Mouse (Mus musculus): ENCODE data around the gene Sfxn1. TPM values are rescaled to one million over a fixed set of nuclear protein-coding genes. Genes with fewer than 3 reads are reported as not detected.

Sfxn1 gene
- 10 to 100 TPM; 52.2 to 62.6 TPM for total RNA-seq (2021)
- long read RNA-seq, experiment 1, transcript Sfxn1-201 (11 exons, 2,783 nt), result major isoform, 59 of 67 reads
- long read RNA-seq, experiment 1, partial matches to known transcripts, result 2 of 67 reads
- long read RNA-seq, experiment 1, other reads (novel, unspliced or antisense), result 6 of 67 reads
- long read RNA-seq, experiment 2, transcript Sfxn1-201 (11 exons, 2,783 nt), result major isoform, 112 of 135 reads
- long read RNA-seq, experiment 2, partial matches to known transcripts, result 2 of 135 reads
- long read RNA-seq, experiment 2, other reads (novel, unspliced or antisense), result 21 of 135 reads

- DNase-seq (ENCODE audit: low spot score in 2 of 2), result peak; percentile 74 to 79
Observed at GRCm38 (mm10) chr13:54071606-54072331, at the start of gene Sfxn1. Sfxn1 (plus strand) TSS chr13:54071869.

DNA sequence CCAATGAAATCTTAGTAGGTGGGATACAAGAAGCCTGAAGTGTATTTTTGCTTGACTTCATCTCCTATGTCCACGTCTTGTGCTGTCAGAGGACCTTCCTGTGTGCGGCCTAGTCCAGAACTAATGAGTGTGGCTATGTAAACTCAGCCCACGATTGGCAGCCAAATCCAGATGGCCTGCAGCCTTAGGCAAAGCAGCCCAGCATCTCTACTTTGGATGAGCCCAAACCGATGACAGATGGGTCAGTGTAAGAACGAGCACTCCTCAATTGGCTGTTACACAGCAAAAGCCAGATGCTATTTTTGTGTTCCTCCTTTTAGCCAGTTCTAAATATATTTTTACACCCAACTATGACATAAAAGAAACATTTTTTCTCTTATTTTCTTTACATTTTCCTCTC, 48.4 kb upstream of the Sfxn1 start:
- no peak for DNase-seq (ENCODE audit: low spot score in 2 of 2)

DNA sequence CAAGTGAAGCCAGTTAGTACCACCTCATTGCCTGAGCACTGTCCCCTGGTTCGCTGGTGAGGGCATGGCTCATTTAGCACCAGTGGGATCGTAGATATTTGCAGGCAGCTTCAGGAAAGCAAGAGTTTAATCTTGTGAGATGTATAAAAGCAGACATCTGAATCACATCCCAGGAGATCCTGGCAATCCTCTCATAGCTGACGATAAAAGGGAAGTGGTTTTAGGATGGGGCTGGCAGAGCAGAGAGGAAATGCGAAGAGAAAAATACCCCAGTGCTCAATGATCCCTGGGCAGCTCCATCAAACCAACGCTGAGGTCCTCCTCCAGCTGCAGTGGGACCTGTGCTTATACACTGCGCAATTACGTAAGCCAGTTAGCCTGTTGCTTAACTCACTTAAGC, 44.6 kb upstream of the Sfxn1 start:
- no peak for DNase-seq (ENCODE audit: low spot score in 2 of 2)

DNA sequence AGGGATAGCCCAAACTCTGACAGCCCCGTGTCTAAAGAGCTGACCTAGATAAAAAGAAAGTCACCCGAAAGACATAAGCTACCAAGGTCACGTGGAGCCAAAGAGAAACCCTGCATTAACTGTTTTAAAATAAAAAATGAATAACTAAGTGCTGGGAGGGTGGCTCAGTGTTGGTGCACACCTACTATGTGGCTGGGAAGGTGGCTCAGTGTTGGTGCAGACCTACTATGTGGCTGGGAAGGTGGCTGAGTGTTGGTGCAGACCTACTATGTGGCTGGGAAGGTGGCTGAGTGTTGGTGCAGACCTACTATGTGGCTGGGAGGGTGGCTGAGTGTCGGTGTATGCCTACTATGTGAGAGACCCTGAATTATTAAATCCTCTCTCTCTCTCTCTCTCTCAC, 38.0 kb upstream of the Sfxn1 start:
- no peak for DNase-seq (ENCODE audit: low spot score in 2 of 2)

DNA sequence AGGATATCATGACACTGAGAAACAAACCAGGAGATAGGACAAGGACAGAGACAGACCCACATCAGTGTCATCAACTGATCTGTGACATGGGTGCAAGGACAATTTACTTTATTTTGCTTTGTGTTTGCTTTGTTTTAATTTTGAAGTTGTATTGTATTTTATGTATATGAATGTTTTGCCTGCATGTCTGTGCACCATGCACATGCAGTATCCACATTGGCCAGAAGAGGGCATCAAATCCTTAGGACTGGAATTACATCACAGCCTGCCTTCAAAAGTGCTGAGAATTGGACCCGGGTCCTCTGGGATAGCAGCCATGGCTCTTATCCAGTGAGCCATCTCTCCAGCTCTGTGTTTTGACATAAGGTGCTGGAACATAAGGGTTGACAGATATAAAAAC, 36.1 kb upstream of the Sfxn1 start:
- no peak for DNase-seq (ENCODE audit: low spot score in 2 of 2)

GRCm38 (mm10) chr13:54037936-54038335, 33.7 kb upstream of the Sfxn1 start:
- no peak for DNase-seq (ENCODE audit: low spot score in 2 of 2)

- no peak for DNase-seq (ENCODE audit: low spot score in 2 of 2)
Observed at GRCm38 (mm10) chr13:54040256-54040655, 31.4 kb upstream of the Sfxn1 start.

- no peak for DNase-seq (ENCODE audit: low spot score in 2 of 2)
Observed at GRCm38 (mm10) chr13:54048679-54049352, 22.9 kb upstream of the Sfxn1 start.

DNA sequence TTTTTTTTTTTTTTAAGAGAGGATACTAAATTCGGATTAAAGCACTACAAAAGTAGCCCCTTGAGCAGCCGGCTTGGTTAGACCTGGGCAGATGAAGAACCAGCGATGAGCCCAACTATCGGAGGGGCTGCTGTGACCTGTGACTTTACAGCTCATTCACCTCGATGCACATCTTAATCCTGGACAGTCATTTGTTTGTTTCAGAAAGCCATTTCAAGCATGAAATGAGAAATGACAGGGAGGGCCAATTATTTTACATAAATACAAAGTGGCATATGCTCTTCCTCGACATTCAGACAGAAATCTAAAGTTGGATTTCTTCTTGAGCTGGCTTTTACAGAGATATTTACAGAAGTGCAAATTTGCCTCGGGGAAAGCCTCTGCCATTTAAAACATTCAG, 20.0 kb upstream of the Sfxn1 start:
- DNase-seq (ENCODE audit: low spot score in 2 of 2), result no peak

DNA sequence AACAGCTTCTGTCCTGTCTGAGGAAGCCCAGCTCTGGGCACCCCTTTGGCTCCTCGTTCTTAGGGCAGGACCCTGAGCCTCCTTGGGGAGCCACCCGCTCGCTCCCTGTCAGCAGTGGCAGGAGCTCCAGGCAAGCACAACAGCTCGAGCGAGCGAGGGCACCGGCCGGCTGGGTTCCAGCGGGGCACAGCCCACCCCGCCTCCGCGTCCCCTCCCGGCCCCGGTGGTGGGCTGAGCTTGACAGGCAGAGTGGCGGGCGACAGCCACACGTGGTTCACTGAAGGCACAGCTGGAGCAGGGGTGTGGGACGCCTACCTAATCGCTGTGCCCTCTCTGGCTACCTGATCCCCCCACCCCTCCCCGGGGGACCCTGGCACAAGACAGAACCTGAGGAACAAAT, 16.7 kb upstream of the Sfxn1 start:
- DNase-seq (ENCODE audit: low spot score in 2 of 2), result no peak

- DNase-seq (ENCODE audit: low spot score in 2 of 2), result peak; percentile 64 to 73
Observed at GRCm38 (mm10) chr13:54055448-54055861, 16.2 kb upstream of the Sfxn1 start, which contains the start of gene Drd1. Drd1 (minus strand) TSS chr13:54055705.

DNA sequence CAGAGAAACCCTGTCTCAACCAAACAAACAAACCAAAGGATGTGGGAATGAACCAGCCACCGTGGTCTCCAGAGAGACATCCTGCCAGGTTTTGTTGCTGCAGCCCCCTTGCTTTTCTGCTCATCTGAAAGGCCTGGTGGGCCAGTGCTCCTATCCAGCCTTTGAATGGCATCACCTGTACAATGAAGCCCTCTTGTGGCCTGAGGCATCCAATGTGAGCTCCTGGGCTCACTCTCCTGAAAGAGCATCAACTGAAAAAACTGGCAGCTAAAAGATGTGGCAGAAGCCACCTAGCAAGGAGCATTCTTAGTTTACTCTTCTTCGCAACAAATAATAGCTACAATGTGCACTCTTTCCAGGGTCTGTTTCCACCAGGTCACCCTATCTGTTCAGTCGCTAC, 9.6 kb upstream of the Sfxn1 start:
- DNase-seq (ENCODE audit: low spot score in 2 of 2), result no peak

DNA sequence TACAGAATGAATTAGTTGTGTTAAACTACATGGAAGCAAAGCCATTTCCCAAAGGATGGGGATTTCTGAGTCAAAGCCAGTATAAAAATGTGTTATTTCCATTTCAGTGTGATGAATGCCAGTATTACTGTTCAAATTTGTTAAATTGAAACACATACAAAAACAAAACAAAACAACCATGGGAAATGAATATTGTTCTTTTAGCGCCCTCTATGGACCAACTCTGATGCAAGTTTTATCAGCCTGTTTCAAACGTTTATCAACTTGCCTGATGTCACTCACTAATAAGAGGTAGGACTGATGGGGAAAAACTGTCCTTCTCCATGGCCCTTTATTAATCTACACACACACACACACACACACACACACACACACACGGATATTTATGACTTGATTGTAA, 8.4 kb upstream of the Sfxn1 start:
- no peak for DNase-seq (ENCODE audit: low spot score in 2 of 2)

DNA sequence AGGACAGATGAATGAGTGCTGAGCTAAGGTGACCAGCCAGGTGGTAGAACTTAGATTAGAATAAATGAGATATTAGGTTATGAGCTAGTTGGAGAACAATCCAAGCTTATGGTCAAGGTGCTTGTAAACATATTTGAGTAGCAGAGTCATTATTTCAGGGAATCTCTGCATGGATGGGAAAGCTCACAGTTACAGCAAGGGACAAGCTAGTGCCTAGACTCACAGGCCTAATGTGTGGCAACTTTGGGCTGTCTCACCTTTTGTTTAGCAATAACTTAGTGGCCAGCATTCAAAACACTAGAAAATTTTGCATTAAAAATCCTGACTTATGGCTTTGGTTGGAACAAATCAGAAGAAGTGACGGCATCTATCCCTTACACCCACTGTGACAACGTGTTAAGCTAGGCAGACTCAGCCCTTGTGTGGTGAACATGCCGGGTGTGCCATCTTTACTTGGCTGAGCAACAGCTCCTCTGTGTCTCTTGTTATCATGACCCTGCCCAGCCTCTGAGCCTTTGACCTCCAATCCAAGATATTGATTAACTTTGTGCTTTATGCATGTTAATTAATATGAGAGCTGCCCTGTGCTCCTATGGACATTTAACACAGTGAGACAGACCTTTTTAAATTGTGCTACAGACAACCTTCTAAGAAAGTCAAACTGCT, 5.5 kb upstream of the Sfxn1 start:
- no peak for DNase-seq (ENCODE audit: low spot score in 2 of 2)

- no peak for DNase-seq (ENCODE audit: low spot score in 2 of 2)
Observed at GRCm38 (mm10) chr13:54067617-54068166, 4.0 kb upstream of the Sfxn1 start.

- DNase-seq (ENCODE audit: low spot score in 2 of 2), result no peak
Observed at GRCm38 (mm10) chr13:54071011-54071410, 658 bp upstream of the Sfxn1 start.

DNA sequence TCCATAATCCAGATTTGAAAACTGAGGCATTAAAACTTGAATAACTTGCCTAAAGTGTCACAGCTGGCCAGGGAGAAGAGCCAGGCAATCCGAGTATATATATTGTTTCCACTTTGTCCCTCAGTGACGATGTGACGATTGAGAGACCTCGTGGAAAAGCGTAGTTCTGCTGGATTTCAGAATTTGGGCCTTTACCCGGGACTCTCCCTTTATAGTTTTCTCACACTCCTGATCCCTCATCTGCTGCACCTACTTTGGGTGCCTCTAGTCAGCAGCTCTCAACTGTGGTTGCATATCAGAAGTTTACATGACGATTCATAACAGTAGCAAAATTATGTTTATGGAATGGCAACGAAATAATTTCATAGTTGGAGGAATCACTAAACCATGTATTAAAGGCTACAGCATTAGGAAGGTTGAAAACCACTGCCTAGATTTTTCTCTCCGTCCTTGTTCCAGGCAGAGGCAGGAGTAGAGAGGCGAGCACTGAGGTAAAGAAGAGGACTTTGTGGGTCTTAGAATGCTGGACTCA, 923 bp downstream of the Sfxn1 start:
- DNase-seq (ENCODE audit: low spot score in 2 of 2), result no peak

- DNase-seq (ENCODE audit: low spot score in 2 of 2), result no peak
Observed at GRCm38 (mm10) chr13:54073066-54073465, 1.4 kb downstream of the Sfxn1 start.

DNA sequence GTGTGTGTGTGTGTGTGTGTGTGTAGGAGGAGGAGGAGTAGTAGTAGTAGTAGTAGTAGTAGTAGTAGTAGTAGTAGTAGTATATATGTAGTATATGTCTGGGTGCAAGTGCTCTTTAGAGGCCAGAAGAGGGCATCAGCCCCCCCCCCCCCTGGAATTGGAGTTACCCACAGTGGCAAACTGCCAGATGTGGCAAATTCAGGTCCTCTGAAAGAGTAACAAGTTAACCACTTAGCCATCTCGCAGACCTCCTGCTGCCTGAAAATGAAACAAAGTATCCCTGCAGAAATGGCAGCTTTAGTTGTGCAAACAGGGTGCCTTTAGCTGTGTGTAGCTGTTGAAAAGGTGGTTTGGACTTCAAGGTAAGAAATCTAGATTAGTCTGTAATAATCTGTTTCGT, 1.8 kb downstream of the Sfxn1 start:
- DNase-seq (ENCODE audit: low spot score in 2 of 2), result no peak

DNA sequence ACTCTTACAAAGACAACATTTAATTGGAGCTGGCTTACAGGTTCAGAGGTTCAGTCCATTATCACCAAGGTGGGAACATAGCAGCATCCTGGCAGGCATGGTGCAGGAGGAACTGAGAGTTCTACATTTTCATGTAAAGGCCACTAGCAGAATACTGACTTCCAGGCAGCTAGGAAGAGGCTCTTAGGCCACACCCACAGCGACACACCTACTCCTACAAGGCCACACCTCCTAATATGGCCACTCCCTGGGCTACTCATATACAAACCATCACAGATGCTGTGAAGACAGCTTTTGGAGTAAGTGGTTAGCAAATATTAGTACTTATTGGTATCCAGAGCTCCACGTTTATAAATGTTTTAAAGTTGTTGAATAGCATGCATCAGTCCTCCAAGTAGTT, 3.7 kb downstream of the Sfxn1 start:
- DNase-seq (ENCODE audit: low spot score in 2 of 2), result no peak

DNA sequence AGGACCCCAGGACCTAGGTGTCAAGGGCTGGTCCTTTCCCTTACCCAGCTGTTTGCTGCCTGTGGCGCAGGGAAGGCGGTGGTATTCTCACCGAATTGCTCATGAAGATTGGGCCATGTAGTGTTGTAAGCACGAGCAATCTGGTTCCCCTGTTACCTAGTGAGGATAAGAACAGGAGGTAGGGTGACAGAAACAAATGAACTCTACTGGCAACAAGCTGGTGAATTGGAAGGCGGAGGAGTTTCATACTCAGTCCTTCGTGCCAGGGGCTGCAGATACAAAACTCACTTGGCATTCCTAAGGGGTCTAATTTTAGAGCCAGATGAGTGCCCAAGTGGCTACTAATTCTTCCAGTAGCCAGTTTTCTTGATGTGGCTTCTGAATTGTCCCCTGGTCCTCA, 4.4 kb downstream of the Sfxn1 start:
- DNase-seq (ENCODE audit: low spot score in 2 of 2), result no peak

Data from adrenal gland, adult 18-20 months (tissue).